Mouse (Mus musculus) kidney, adult 10 weeks (tissue): ENCODE measurements around the gene Gins1. TPM values are rescaled to one million over a fixed set of nuclear protein-coding genes. Genes with fewer than 3 reads are reported as not detected.

Experiments
- polyA plus RNA-seq: library from polyadenylated mRNA; stranded (reverse); fragments of 350-450 nt; fragmentation: Illumina TruSeq; extraction: RNeasy Lipid Tissue Mini Kit (QIAGEN cat#74804); gene quantifications from one replicate; pipeline ENCODE4 v1.2.3, GENCODE M21; 2014; ENCODE audit warnings: low read depth, low replicate concordance

Gins1 gene
- polyA plus RNA-seq: 2.5 TPM

GRCm38 (mm10) chr2:150904936-150905450 lies at the start of gene Gins1:
Gene Gins1, plus strand, starts transcription at chr2:150905400.

GRCm38 (mm10) chr2:150904272-150904935 lies 796 bp upstream of the Gins1 start, which contains the start of gene Abhd12:
Gene Abhd12, minus strand, starts transcription at chr2:150904741.

Other genes starting within 250 kb of the Gins1 start
- 186 TPM for gene Acss1, start 236.9 kb upstream of the Gins1 start, polyA plus RNA-seq
- gene Vsx1, start 216.0 kb upstream of the Gins1 start, polyA plus RNA-seq: not detected
- 1.1 TPM for gene Entpd6, start 156.4 kb upstream of the Gins1 start, polyA plus RNA-seq
- 5.2 TPM for gene Pygb, start 118.7 kb upstream of the Gins1 start, polyA plus RNA-seq
- gene Abhd12, start 659 bp upstream of the Gins1 start, polyA plus RNA-seq: 69.4 TPM
- 10.1 TPM for gene Ninl, start 134.0 kb downstream of the Gins1 start, polyA plus RNA-seq
- gene Nanp, start 134.0 kb downstream of the Gins1 start, polyA plus RNA-seq: 38.0 TPM
- not detected for gene Gm14151, start 186.9 kb downstream of the Gins1 start, polyA plus RNA-seq
- not detected for gene Gm14147, start 192.8 kb downstream of the Gins1 start, polyA plus RNA-seq